Mouse (Mus musculus): ENCODE measurements at regions not wholly inside any gene's neighbourhood (a gene's known extent, or its start where the extent isn't known, plus 50 kb on each side); places are given as distances from the start of the nearest gene placed in this dataset.

DNA sequence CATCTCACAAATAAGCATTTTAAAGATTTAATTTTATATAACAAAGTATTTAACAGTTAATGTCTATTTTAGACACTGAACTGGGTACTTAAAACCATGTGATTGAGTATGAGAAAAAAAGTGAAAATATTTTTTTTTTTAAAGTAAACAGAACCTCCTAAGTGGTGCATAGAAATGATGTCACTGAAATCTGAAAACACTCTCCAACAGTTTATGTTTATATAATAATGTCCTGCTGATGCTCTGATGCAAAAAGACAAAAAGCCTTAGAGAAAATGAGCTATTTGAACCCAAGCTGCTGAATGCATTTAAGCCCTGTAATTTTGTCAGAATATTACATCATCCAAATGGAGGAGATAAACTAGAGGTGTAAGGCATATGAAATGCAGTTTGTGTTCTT lies 3447.1 kb downstream of the 9330182O14Rik start:
- no peak for TF ChIP-seq GATA4 (IDR thresholded peaks at IDR 0.05; ENCODE audit: insufficient replicate concordance, low read length)

DNA sequence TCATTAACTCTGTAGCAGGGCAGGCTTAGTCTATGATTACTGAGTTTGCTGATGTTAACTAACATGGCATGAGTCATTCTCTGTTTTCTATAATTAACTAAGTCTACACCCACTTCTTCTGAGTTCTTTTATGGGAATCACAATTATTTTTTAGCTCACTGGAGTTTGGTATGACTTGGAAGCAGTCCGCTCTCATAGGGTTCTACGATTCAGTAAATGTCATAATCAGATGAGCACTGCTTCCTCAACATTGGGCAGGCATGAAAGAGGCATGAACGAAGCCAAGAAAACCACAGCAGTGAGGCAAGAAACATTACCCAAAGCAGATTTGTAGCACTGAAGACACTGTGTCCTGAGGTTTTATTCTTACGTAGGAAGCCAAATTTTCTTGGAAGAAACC lies 3451.6 kb downstream of the 9330182O14Rik start:
- no peak for TF ChIP-seq GATA4 (IDR thresholded peaks at IDR 0.05; ENCODE audit: insufficient replicate concordance, low read length)

DNA sequence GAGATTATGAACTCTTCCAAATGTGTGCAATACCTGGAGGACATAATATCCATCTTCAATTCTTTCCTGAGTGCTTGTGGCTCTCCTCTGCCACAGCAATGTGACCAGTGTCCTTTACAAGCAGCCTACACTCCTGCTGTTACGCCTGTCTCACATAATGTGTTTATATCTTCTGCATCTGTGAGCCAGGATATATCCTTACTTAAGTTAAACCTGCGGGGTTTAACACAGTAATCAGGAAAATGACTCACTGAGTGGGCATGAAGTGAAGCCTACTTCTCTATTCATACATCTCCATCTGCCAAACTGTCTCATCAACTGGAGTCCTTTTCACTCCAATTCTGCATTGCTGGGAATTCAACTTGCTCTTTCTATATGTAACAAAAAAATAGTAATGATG lies 3453.9 kb downstream of the 9330182O14Rik start:
- TF ChIP-seq GATA4 (IDR thresholded peaks at IDR 0.05; ENCODE audit: insufficient replicate concordance, low read length): no peak

DNA sequence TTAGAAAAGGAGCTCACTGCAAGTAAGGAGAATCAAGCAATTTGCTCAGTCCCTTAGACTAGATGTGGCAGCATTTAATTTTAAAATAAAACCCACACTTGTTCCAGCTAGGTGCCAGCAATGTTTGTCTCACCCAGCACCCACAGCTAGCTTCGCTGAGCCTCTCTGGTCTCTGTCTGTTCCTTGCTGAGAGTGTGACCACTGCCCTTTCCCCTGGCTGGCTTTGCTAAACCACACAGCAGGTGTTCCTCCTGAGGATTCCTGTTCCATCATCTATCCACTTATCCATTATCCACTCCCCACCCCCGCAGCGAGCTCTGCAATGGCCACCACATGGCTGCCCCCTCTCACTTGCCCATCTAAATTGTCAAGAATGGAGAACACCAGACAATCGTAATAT lies 3473.5 kb downstream of the 9330182O14Rik start:
- TF ChIP-seq GATA4 (IDR thresholded peaks at IDR 0.05; ENCODE audit: insufficient replicate concordance, low read length): no peak

DNA sequence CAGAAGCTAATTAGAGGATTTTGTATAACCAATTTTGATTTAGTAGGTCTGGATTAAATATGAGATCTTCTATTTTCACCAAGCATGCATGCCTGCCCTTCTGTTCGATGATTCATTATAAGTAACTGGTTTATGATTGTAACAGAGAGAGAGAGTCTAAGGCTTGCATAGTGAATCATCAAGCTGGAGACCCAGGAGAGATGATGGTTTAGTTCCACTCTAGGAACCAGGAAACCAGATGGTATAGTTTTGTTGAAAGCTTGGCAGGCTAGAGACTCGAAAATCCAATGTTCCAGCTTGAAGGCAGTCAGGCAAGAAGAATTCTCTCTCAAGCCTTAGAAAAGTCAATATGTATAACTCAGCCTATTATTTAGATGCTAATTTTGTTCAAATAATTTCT lies 3475.7 kb downstream of the 9330182O14Rik start:
- no peak for TF ChIP-seq GATA4 (IDR thresholded peaks at IDR 0.05; ENCODE audit: insufficient replicate concordance, low read length)

DNA sequence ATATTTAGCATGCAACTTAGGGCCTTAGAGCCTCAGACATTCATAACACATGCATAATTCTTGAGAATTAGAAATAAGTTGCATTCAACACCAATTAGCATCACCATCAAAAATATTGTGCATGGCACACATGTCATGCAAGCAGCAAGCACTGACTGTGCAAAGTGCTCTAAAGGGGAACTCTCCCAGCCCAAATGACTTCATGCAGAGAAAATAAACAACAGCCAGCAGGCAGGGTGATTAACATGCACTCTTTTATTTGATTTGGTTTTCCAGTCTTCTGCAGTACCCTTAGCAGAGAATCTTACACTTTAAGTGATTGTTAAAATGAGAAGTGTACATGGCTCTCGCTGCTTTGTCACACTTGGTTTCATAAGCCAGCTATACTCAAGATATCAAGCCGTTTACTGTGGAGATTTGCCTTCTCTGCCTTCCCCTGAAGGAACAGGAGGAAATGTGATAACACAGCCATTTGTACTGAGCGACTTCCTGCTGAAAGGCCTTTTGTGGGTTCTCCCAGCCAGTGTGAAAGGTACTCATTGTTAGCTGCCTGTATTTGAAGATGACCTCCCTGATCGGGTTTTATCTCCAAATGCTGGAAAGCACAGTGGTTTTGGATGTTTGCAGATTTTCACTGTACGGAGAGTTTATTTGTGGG lies 3480.0 kb downstream of the 9330182O14Rik start:
- peak; percentile 94; the same call in 1 of the 2 replicates for TF ChIP-seq GATA4 (IDR thresholded peaks at IDR 0.05; ENCODE audit: insufficient replicate concordance, low read length)

DNA sequence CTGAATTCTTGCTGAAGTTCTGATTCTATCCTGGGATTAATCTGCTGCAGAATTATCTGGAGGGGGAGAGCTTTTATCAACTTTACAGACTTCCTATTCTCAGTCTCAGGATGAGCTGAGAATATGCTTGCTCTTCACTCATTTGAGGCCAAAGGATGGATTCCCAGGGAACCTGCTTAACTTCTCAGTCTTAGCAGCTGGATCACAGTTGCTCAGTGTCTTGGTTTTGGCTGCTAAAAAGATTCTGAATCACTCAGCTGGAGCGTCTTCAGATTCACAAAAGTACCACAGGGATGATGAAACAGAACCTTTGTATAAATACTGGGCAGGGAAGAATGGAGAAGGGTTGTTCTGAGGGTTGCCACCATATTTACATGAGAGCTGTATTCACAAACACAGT lies 3481.6 kb downstream of the 9330182O14Rik start:
- no peak for TF ChIP-seq GATA4 (IDR thresholded peaks at IDR 0.05; ENCODE audit: insufficient replicate concordance, low read length)

DNA sequence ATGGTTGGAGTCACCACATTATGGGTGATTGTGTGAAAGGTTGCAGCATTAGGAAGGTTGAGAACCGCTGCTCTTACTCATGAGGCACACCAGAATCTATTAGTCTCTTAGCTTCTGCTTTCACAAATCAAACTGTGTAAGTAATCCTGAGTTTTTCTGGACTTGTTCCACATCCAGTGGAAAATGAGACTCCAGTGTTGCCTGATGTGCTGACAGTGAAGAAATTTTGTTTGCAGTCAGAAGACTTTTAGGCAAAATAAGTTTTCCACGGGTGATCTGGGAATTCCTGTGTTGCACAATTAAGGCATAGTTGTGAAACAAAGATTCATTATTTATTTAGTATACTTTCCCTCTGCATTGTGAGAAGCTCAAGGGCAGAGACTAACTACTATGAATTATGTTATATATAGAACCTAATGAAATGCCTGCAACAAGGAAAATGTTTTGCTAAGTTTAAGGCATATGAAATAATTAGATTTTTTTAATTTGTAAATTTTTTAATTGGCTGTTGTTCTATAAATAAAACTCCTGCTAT lies 3490.3 kb downstream of the 9330182O14Rik start:
- no peak for TF ChIP-seq GATA4 (IDR thresholded peaks at IDR 0.05; ENCODE audit: insufficient replicate concordance, low read length)

DNA sequence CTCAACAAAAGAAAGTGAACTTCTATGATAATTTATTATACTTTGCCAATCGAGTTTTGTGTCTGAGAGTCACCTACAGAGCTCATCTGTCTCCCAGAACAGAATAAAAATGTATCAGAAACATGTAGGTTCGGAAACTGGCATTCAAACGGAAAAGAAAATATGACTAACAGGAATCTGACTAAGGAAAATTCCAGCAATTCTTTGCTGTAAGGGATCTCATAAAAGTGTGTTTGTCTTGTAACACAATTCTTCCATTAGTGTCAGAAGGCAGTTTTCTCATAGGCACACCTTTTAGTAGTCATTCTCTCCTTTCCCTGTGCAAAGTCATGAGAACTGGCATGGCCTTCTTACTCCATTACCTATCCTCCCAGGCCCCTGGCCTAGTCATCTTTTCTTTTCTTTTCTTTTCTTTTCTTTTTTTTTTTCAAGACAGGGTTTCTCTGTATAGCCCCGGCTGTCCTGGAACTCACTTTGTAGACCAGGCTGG lies 3490.9 kb downstream of the 9330182O14Rik start:
- TF ChIP-seq GATA4 (IDR thresholded peaks at IDR 0.05; ENCODE audit: insufficient replicate concordance, low read length): no peak

DNA sequence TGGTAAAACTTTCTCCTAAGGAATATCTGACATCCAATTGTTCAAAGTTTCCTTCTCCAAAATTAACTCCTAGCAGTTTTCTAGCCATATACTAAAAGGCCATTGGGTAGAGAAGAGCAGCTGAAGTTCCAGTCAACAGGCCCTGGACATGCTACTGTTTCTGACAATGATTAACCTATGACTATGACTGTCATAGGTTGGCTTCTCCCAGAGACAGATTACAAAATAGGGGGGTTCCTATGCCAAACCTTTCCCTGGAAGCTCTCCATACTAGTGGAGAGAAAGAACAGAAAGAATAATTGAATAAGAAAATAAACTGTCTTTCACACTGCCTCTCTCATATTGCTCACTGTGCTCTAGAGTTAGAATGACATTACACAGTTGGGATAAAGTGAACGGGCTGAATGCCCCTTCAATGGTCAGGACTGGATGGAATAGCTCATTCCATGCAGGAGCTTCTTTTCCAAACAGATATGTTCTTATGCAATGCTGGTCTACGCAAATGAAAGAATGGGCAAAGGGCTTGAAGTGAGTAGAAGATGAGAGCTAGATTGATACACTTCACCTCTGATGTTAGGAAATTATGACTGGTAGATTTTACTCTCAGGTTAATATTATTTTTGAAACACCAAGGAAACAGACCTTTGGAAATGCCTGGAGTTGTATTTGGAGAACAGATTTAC lies 3516.8 kb downstream of the 9330182O14Rik start:
- no peak for TF ChIP-seq GATA4 (IDR thresholded peaks at IDR 0.05; ENCODE audit: insufficient replicate concordance, low read length)

DNA sequence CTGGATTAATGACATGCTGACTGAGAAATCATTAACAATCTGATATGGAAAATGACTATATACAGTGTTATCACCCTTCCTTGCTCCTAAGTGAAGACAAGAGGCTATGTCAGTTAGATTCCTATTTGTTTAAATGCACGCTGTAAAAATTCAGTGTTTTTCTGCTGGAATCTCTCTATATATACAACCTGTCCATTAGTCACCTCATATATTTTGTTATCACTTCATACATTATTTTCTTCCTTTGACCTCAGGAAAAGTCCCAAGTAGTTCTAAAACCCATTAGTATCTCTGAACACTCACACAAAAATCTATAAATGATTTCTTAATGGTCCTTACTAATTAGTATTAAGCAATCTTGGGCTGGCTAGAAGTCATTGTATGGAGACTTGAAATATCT lies 3529.5 kb downstream of the 9330182O14Rik start:
- TF ChIP-seq GATA4 (IDR thresholded peaks at IDR 0.05; ENCODE audit: insufficient replicate concordance, low read length): no peak

DNA sequence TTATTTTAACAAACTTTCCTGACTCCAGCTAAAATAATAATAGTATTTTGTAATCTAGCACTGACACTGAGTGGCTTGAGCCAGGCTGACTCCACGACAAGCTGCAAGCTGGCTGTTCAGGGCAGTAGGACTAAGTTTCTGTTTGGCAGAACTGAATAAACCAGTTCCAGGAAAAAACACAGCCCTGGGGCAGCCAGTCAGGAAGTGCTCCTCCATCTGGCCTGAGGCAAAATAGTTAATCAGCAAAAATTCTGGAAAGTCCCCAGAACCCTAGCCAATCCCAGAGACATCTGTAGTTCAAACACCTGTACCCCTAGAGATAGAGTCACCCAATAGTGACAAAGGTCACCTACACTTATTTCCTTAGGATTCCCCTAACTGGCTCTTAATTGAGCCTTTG lies 3544.7 kb downstream of the 9330182O14Rik start:
- TF ChIP-seq GATA4 (IDR thresholded peaks at IDR 0.05; ENCODE audit: insufficient replicate concordance, low read length): peak; percentile 61; the same call in 1 of the 2 replicates

DNA sequence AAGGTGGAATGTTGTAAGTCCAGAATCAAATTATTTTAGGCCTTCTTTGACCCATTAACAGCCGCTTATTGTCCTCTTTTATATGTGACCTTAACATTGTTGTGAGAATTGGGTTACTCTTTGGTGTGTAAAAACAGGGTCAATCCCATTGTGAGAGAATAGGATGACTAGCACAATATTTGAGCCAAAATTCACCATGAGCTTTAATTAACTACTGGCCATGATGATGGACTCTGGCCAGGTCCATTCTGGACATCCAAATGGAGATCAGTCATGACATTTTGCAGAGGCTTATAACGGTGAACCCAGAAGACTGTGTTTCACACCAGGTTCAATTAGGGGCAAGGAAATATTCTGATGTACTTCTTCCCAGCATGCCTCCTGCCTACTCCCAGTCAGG lies 3548.0 kb downstream of the 9330182O14Rik start:
- TF ChIP-seq GATA4 (IDR thresholded peaks at IDR 0.05; ENCODE audit: insufficient replicate concordance, low read length): no peak

DNA sequence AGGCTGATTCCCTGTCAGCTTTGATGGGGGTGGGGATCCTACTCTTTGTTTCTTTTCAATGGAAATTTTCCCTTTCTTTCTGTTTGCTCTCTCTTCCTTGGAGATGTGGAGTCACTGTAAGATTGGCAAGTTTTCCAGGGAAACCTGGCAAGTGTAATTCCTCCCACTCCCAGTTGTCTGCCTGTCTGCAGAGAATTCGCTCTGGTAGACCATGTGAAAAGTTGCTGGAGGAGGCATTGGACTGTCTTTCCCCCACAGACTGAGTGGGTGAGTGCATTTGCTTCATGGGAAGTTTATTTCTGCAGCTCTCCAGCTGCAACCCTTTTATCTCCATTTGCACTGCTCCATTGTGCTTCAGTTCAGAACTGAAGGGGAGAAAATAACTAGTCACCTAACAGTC lies 3561.3 kb downstream of the 9330182O14Rik start:
- no peak for TF ChIP-seq GATA4 (IDR thresholded peaks at IDR 0.05; ENCODE audit: insufficient replicate concordance, low read length)

DNA sequence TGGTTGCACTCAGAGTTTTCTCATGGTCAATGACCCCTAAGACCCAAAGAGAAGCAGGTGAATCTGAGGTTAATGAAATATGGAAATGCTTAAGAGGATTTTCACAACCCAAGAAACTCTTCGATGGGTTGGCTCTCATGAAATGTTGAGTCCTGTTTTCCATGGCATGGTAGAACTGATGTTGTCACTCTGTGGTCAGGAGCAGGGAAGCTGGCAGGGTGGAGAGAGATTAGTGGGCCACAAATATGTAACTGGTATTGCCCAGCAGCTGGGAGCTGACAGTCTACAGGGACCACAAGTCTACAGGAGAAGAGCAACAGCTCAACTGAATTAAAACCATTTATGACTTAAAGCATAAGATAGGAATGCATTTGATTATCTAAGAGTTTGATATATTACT lies 3582.9 kb downstream of the 9330182O14Rik start:
- TF ChIP-seq GATA4 (IDR thresholded peaks at IDR 0.05; ENCODE audit: insufficient replicate concordance, low read length): no peak

DNA sequence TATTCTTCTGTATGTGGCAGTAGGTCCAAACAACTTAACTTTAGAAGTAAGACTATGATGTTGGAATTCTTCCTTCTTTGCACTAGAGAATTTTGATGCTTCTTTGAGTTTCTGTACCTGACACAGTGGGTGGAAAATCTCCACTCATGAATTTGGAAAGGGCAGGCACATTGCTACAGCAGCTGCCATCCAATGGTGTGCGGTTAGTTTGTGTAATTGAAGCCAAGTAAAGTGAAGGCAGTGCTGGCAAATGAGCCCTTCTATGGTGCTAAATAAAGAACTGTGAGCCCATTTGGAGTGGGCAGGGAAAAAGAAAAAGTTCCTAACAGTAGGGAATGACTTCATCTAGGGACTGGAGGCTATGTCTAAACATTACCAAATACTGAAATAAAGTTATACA lies 3583.4 kb downstream of the 9330182O14Rik start:
- no peak for TF ChIP-seq GATA4 (IDR thresholded peaks at IDR 0.05; ENCODE audit: insufficient replicate concordance, low read length)
